Mouse (Mus musculus) small intestine, adult 2 months (tissue): Measurements from ENCODE around the gene Il1r1.

ENCODE experiments used
- CTCF ChIP-seq: fragments of 200-500 bp; IDR thresholded peaks from 2 replicates; pipeline ENCODE4 v1.5.1; 2012; ENCODE audit warnings: low read depth, mild to moderate bottlenecking, control low read depth, inconsistent platforms, low read length, moderate library complexity, mixed read lengths; ENCODE audit not compliant: insufficient replicate concordance, insufficient read length; ENCODE audit errors: extremely low read depth
- POLR2A ChIP-seq: fragments of 200-500 bp; IDR thresholded peaks from 2 replicates; pipeline ENCODE4 v1.6.1; 2012; ENCODE audit warnings: low read depth, mild to moderate bottlenecking, control low read depth, inconsistent platforms, low read length, moderate library complexity

DNA sequence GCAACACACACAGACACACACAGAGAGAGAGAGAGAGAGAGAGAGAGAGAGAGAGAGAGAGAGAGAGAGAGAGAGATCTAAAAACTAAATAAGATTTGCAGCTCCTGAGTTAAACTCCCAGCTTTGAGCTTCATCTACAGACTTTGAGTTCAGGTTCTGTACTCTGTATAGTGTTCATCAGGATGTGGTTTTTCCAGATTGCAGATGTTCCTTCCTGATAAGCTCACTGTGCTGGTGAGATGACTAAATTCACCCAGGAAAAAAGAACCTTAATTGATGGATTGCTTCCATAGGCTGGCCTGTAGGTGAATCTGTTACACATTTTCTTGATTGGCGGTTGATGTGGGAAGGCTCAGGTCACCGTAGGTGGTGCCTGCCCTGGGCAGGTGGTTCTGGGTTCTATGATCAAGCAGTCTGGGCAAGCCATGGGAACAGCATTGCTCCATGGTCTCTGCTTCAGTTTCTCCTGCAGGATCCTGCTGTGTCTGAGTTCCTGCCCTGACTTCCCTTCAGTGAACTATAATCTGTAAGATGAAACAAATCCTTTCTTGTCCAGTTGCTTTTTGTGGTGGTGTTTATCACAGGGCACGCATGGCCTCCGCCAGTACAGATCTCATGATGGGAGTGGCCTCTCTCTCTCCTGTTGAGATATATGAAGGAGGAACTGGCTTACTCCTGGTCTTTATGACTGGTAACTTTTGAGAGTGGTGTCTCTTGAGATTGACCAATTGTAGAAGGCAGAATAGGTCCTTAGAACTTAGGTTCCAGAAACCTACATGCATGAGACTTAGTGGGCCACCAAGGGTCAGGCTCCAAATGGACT is 11.3 kb upstream of the Il1r1 start:
- no peak for TF ChIP-seq POLR2A
- TF ChIP-seq CTCF, result no peak
